Comparison of ENCODE assay signal across 16 mouse cellular contexts in the genomic region with DNA sequence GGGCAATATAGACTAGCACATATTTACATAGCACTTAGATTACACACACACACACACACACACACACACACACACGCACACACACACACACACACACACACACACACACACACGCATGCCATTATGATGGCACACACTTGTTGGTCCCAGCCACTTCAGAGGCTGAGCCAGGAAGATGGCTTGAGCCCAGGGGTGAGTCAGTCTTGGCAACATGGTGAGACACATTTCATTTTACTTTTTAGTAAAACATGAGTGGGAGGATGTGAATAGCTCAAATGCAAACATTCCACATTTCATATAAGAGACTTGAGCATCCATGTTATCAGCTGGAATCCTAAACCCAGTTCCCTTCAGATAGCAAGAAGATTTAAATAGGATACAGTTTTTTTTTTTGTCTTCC. TPM values are rescaled to one million over a fixed set of nuclear protein-coding genes. Genes with fewer than 3 reads are reported as not detected.
DNase-seq lines count a peak whose midpoint lies in the region; ATAC-seq and TF ChIP-seq lines count a peak whose summit lies in the region.
"Had no signal": no experiment of that assay in that cellular context is flagged by ENCODE, and none has a peak within 500 bp of the region (broad histone marks: within the 10 kb centered on the region; RNA-seq: fewer than 3 reads in every experiment).

No protein-coding gene starts in this region.

- TF ChIP-seq POLR2A in embryonic fibroblast, embryonic 13.5 days (IDR thresholded peaks at IDR 0.05; ENCODE audit: low read depth, low read length): no peak

- no peaks in the 10 kb centered on the region for H3K27me3 ChIP-seq in lung, embryonic 15.5 days
- H3K27me3 ChIP-seq: midbrain, embryonic 12.5 days had no signal

- ATAC-seq in lung, embryonic 15.5 days (ENCODE audit: borderline replicate concordance, extremely low read depth, low FRiP score, low TSS enrichment): no peak
- ATAC-seq: CD4-positive, CD25-positive, alpha-beta regulatory T cell, adult 4 months; forebrain, embryonic 14.5 days; hindbrain, postnatal 0 days; liver, postnatal 0 days had no signal

- TF ChIP-seq CTCF in embryonic fibroblast, embryonic 13.5 days (IDR thresholded peaks at IDR 0.05; ENCODE audit: borderline replicate concordance, insufficient read depth, low read length): no peak

- H3K27ac ChIP-seq in lung, embryonic 15.5 days: peak overlapping the region; percentile 76; the same call in 1 of the 2 replicates
- peak overlapping the region; percentile 96 for H3K27ac ChIP-seq in embryonic fibroblast, embryonic 13.5 days (ENCODE audit: insufficient read depth, low read length)
- H3K27ac ChIP-seq: hindbrain, postnatal 0 days; midbrain, embryonic 12.5 days had no signal

- no peaks in the 10 kb centered on the region for H3K36me3 ChIP-seq in lung, embryonic 15.5 days

- no peak overlapping the region for H3K9ac ChIP-seq in lung, embryonic 15.5 days
- H3K9ac ChIP-seq: liver, postnatal 0 days; midbrain, embryonic 12.5 days had no signal

- DNase-seq in frontal cortex, adult 2 months (ENCODE audit: extremely low spot score in 1 of 2, low spot score in 1 of 2): peak; percentile 8 to 42
- no peak for DNase-seq in frontal cortex, postnatal 25 days (ENCODE audit: low spot score in 2 of 2)
- no peak for DNase-seq in lung, postnatal 36 days
- DNase-seq in lung, postnatal 10 days: peak; percentile 57
- no peak for DNase-seq in natural killer cell, adult 2 months (ENCODE audit: low spot score in 2 of 2)
- no peak for DNase-seq in ovary, postnatal 14 days (ENCODE audit: low spot score)
- DNase-seq: adrenal gland, adult 8-10 months; layer of hippocampus, adult 9-11 months; left cerebral cortex, postnatal 4 days; liver, postnatal 0 days had no signal

- H3K4me1 ChIP-seq in lung, embryonic 15.5 days: peaks cover 37% of the 10 kb centered on the region
- peaks cover 15% of the 10 kb centered on the region for H3K4me1 ChIP-seq in embryonic fibroblast, embryonic 13.5 days (ENCODE audit: control insufficient read depth, insufficient read depth, low read length)
- H3K4me1 ChIP-seq: midbrain, embryonic 12.5 days had no signal

- H3K9me3 ChIP-seq in lung, embryonic 15.5 days: no peaks in the 10 kb centered on the region
- H3K9me3 ChIP-seq: midbrain, embryonic 12.5 days had no signal

- H3K4me3 ChIP-seq in lung, embryonic 15.5 days: no peak overlapping the region
- H3K4me3 ChIP-seq in embryonic fibroblast, embryonic 13.5 days (ENCODE audit: insufficient read depth, low read length): no peak overlapping the region
- H3K4me3 ChIP-seq: midbrain, embryonic 12.5 days had no signal

- H3K4me2 ChIP-seq in lung, embryonic 15.5 days: no peak overlapping the region
- H3K4me2 ChIP-seq: midbrain, embryonic 12.5 days had no signal

- 44% methylated on average over 2 of the region's 2 CpGs for WGBS in lung, embryonic 15.5 days

RNA-seq across cellular contexts. Expression of gene F2r, which starts 15.1 kb away (rescaled TPM):
- 3.7 and 4.4 TPM in 2 replicates for polyA plus RNA-seq in frontal cortex, adult 2 months (2012; rRNA removed)
- polyA plus RNA-seq in lung, embryonic 15.5 days (2015; fragmentation: Nextera tagmentation; extraction: Ambion mirVana): 106 and 114 TPM in 2 replicates
- 268 and 320 TPM in 2 replicates for polyA plus RNA-seq in embryonic fibroblast, embryonic 13.5 days (2011; ENCODE audit: insufficient read length, low read depth, missing spikeins)

Comparison
In these comparisons a context has a peak if more than half of its experiments do, and no peak if none do; other contexts are left out.
1. DNase-seq: peak in frontal cortex, adult 2 months (2 of 2) and lung, postnatal 10 days (single experiment); none in frontal cortex, postnatal 25 days (0 of 2), lung, postnatal 36 days (single experiment), natural killer cell, adult 2 months (0 of 2) and ovary, postnatal 14 days (single experiment).
2. RNA of gene F2r, which starts 15.1 kb away (polyA plus RNA-seq): 268 to 320 TPM in embryonic fibroblast, embryonic 13.5 days and 106 to 114 TPM in lung, embryonic 15.5 days; 3.7 to 4.4 TPM in frontal cortex, adult 2 months; every median in the first group is over 10 times any median in the second.